Mouse (Mus musculus) megakaryocyte, embryonic 14.5 days (primary cell): ENCODE results near the gene Pde4b. TPM values are rescaled to one million over a fixed set of nuclear protein-coding genes. Genes with fewer than 3 reads are reported as not detected.

ENCODE experiments used
- H3K27me3 ChIP-seq: replicated peaks from 2 replicates; pipeline ENCODE3; 2012; ENCODE audit warnings: inconsistent platforms
- H3K36me3 ChIP-seq: replicated peaks from 2 replicates; pipeline ENCODE3; 2012; ENCODE audit warnings: low read length, inconsistent platforms, mixed read lengths
- H3K4me1 ChIP-seq: 2 replicates; pipeline ENCODE4 v1.6.1; 2012; ENCODE audit warnings: inconsistent platforms
- H3K4me3 ChIP-seq: replicated peaks from 2 replicates; pipeline ENCODE3; 2012; ENCODE audit warnings: moderate library complexity, mild to moderate bottlenecking, inconsistent platforms
- H3K9me3 ChIP-seq: 2 replicates; pipeline ENCODE4 v1.6.1; 2012; ENCODE audit warnings: inconsistent platforms
- FLI1 ChIP-seq: IDR thresholded peaks from 2 replicates; pipeline ENCODE4 v1.6.1; 2012; ENCODE audit warnings: low read length, inconsistent platforms, mixed read lengths
- GATA1 ChIP-seq: IDR thresholded peaks from 3 replicates; pipeline ENCODE4 v1.6.1; 2012; ENCODE audit warnings: mixed read lengths, low read length, inconsistent platforms, borderline replicate concordance
- polyA plus RNA-seq: library from polyadenylated mRNA; stranded (reverse); fragments of >175 nt; gene quantifications from 2 replicates; pipeline ENCODE4 v1.2.3, GENCODE M21; 2012; ENCODE audit warnings: low replicate concordance; ENCODE audit not compliant: insufficient read depth

Pde4b gene
- polyA plus RNA-seq, 1 experiment, result 1.2 TPM

DNA sequence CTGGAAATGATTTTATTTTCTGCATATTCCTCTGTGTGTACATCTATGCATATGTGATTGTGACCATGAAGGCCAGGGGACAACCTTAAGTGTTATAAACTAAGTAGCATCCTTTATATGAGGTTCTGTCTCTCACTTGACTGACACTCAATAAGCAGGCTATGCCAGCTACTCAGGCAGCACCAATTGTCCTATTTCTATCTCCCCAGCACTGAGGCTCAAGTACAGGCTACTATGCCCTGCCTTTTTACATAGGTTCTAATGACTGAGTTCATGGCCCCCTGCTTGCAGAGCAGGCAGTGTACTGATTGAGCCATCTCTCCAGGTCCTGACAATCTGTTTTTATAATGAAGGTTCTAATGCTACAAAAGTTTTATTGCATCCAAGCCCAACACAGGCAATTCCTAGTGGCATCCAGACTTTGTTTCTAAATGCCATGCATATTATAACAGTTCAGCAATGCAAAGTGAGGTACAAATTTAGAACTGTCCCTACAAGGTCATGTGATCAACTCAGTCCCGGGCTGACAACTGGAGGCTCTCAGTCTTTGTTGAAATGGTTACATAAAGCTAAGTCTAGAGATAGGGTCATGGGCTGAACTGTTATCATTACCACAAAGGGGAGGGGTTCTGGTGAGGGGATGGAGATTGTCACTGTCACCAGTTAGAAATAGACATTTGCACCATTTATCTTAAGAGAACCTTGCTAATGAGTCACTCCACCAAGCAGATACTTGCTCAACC is 295.6 kb downstream of the Pde4b start:
- no peak overlapping the region for H3K4me3 ChIP-seq
- no peak for TF ChIP-seq GATA1
- no peak for TF ChIP-seq FLI1

DNA sequence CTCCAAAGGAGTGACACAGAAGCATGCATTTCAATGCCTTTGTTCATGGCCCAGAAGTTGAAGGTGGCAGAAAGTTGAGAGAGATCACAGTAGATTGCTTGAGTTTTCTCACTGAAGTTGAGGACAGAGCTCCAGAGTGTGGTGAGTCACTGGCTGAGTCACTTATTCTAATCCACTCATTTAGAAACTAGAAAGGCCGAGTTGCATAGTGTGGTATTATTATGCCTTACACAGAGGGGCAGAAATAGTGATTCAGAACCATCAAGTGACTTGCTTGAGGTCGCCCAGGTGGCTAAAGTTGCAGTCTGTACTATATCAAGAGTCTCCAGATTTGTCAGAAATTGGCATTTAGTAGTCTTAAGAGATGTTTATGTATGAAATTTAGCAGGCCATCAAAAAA is 306.3 kb downstream of the Pde4b start:
- no peak overlapping the region for H3K4me3 ChIP-seq
- no peak for TF ChIP-seq FLI1
- H3K9me3 ChIP-seq, result peaks cover 6% of the 10 kb centered on the region
- H3K36me3 ChIP-seq, result no peaks in the 10 kb centered on the region
- no peaks in the 10 kb centered on the region for H3K4me1 ChIP-seq
- no peaks in the 10 kb centered on the region for H3K27me3 ChIP-seq

More for the DNA sequence above, 295.6 kb downstream of the Pde4b start:
- no peaks in the 10 kb centered on the region for H3K36me3 ChIP-seq
- no peaks in the 10 kb centered on the region for H3K27me3 ChIP-seq
- H3K9me3 ChIP-seq, result no peaks in the 10 kb centered on the region
- H3K4me1 ChIP-seq, result no peaks in the 10 kb centered on the region

DNA sequence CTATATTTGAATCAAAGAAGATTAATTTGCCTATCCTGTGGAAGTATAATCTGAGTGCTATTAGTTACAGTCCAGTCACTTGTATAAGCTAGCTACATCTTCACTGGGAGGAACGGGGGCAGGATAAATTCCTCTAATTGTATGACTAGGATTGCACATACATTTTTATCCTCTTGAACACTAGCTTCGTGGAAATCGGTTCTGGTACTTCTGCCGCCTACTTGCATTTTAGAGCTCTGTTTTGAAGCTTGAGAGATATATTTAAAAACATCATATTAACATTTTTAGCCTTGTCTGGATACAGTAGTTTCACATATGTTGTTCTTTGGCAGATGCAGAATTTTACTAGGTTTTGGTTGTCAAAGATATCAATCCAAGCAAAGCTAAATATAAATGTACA is 310.0 kb downstream of the Pde4b start:
- H3K4me1 ChIP-seq, result no peaks in the 10 kb centered on the region
- H3K27me3 ChIP-seq, result no peaks in the 10 kb centered on the region
- TF ChIP-seq FLI1 (no peak), GATA1 (no peak)
- no peaks in the 10 kb centered on the region for H3K36me3 ChIP-seq
- H3K9me3 ChIP-seq, result peaks cover 6% of the 10 kb centered on the region
- H3K4me3 ChIP-seq, result no peak overlapping the region

DNA sequence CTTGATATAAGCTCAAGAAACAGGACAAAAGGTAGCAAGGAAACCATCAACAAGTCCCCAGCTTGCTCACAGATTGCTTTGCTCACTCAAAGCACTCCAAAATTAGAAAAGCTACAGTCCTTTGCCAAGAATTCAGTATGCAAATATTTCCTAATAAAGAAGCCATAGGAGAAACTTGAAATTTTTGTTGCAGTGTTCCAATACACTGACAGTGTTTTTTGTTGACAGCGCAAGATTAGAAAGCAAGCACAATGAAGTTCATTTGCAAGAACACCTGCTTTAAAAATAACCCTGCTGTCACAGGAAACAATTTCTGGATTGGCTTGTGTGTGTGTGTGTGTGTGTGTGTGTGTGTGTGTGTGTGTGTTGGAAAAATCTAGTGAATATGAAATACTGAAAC is 311.2 kb downstream of the Pde4b start:
- Histone ChIP-seq H3K4me3 (no peak overlapping the region), H3K27me3 (no peaks in the 10 kb centered on the region), H3K36me3 (no peaks in the 10 kb centered on the region), H3K4me1 (no peaks in the 10 kb centered on the region), H3K9me3 (peaks cover 6% of the 10 kb centered on the region)
- no peak for TF ChIP-seq FLI1
- TF ChIP-seq GATA1, result no peak

DNA sequence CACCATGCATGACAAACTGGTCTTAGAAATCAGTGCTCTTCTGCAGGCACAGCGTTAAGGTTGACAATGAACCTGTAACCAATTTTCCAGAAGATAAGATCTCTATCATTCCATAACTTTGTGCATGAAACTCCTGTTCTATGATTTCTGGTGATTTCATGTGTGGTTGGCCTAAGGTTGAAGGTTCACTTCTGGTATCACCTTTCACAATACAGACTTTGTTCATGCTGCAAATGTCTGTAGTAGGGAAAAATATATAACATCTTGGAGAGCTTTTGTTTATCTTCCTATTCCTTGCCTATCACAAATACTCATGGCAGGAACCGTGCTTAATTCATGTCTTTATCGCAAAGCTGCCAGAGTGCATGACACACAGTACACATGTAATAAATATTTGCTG is 319.5 kb downstream of the Pde4b start:
- Histone ChIP-seq H3K27me3 (no peaks in the 10 kb centered on the region), H3K4me1 (no peaks in the 10 kb centered on the region), H3K36me3 (no peaks in the 10 kb centered on the region), H3K9me3 (no peaks in the 10 kb centered on the region), H3K4me3 (no peak overlapping the region)
- TF ChIP-seq GATA1 (no peak), FLI1 (no peak)

DNA sequence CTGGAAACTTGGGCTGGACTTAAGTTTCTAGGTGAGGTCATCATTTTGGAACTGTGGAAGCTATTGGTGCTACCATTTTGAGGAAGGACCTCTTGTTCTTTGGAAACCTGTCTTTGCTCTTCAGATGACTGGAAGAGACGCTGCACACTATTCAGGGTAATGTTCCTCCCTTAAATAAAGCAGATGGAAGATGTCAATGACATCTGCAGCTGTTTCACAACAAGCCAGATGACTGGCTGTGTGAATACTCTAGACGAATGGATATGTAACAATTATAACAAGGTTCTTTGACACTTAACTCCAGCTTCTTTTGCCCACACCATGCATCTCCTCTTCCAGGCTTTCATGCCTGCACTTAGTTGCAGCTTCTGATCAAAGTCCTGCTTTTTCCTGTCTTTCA is 320.8 kb downstream of the Pde4b start:
- no peak overlapping the region for H3K4me3 ChIP-seq
- no peaks in the 10 kb centered on the region for H3K27me3 ChIP-seq
- no peaks in the 10 kb centered on the region for H3K4me1 ChIP-seq
- H3K36me3 ChIP-seq, result no peaks in the 10 kb centered on the region
- no peak for TF ChIP-seq FLI1
- TF ChIP-seq GATA1, result no peak
- H3K9me3 ChIP-seq, result no peaks in the 10 kb centered on the region

DNA sequence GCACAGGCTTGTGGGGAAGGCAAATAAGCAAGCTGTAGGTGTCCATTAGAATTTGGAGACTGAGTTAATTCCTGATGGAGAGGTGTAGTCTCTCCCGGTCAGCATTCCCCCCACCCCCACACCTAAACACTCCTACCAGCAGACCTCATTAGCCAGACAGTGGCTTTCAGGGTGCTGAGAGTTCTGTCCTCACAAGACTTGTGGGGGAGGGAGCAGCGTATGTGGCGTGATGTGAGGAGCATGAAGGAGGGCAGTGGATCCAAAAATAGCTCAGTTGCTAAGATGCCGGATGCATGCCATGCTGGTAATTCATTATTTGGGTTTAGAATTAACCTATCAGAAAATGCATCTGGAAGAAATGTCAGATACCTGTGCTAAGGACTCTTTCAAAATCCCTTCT is 321.6 kb downstream of the Pde4b start:
- no peak overlapping the region for H3K4me3 ChIP-seq
- H3K36me3 ChIP-seq, result no peaks in the 10 kb centered on the region
- no peaks in the 10 kb centered on the region for H3K4me1 ChIP-seq
- H3K27me3 ChIP-seq, result no peaks in the 10 kb centered on the region
- H3K9me3 ChIP-seq, result no peaks in the 10 kb centered on the region
- TF ChIP-seq GATA1 (no peak), FLI1 (no peak)

DNA sequence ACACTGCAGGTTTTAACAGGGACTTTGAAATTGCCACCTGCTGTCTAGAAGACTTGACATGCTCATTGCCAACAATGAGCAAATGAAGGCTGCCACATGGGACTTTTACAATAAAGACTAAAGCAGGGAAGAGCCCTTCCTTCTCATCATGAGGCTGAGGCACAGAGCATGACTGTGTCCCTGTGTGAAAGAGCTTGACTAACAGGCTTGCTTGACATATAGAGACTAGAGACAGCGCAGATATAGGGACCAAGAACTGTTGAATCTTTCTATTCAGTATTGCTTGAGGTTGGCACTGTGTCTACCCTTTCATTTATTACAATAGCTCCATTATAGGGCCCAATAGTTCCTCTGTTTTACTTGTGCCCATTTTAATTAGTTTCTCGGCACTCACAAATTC is 325.8 kb downstream of the Pde4b start:
- no peaks in the 10 kb centered on the region for H3K9me3 ChIP-seq
- TF ChIP-seq GATA1, result no peak
- TF ChIP-seq FLI1, result no peak
- no peaks in the 10 kb centered on the region for H3K27me3 ChIP-seq
- H3K4me3 ChIP-seq, result no peak overlapping the region
- H3K36me3 ChIP-seq, result no peaks in the 10 kb centered on the region
- H3K4me1 ChIP-seq, result no peaks in the 10 kb centered on the region

DNA sequence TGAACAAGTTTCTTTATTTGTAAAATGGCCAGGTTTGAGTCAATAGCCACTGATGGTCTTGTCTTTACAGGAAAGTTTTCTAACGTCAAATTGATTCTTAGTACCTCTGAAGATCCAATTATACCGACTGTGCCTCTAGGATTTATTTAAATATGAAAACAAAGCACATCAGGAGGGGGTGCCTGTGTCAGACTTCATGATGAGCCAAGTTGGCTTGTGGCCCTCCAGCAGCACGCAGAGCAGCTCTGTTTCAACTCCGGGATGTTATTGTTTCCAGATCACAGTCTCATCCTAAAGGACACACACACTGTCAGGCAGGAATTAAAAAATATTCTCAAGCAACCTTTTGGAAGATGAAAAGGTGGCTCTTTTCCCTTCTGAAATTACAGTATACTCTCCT is 326.5 kb downstream of the Pde4b start:
- no peak for TF ChIP-seq GATA1
- no peak for TF ChIP-seq FLI1
- H3K27me3 ChIP-seq, result no peaks in the 10 kb centered on the region
- no peaks in the 10 kb centered on the region for H3K9me3 ChIP-seq

DNA sequence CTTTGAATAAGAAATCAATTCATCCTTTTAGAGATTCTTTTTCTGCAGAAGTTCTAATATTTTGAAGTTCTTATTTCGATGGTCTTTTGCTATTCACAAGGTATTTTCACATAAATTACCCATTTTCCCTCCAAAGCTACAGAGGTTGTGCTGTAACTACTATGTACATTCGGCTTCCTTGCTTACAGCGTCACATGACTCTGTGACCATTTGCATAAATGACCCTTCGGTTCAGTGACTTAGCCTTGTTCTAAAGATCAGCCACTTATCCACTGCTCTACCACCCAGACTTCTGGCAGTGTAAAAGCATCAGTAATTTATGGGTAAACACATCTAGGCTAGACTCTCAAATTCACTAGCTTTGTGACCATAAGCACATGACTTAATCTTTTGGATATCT is 327.3 kb downstream of the Pde4b start:
- TF ChIP-seq FLI1 (no peak), GATA1 (no peak)
- H3K4me3 ChIP-seq, result no peak overlapping the region
- H3K4me1 ChIP-seq, result no peaks in the 10 kb centered on the region
- no peaks in the 10 kb centered on the region for H3K27me3 ChIP-seq
- H3K36me3 ChIP-seq, result no peaks in the 10 kb centered on the region
- H3K9me3 ChIP-seq, result no peaks in the 10 kb centered on the region

More for the DNA sequence above, 326.5 kb downstream of the Pde4b start:
- Histone ChIP-seq H3K36me3 (no peaks in the 10 kb centered on the region), H3K4me1 (no peaks in the 10 kb centered on the region), H3K4me3 (no peak overlapping the region)
